Comparison of ENCODE assay signal across 13 mouse cellular contexts in the genomic region with DNA sequence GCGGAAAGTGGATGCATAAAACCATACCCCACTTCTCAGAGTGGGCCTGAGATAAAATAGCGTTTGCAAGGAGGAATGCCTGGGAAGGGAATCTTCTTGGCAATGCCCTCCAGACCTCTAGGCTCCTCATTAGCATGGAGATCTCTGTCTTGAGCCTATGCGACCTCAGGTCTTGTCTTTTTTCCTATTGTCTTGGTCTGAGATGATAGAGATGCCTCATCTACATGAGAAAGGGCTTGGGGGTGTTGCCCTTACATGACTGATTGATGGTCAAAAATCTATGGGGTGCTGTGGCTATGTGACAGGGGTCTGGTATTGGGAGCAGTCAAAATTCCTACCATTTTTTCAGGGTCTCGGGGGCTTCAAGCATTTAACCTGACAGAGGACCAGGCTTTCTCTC.
"Had no signal": no experiment of that assay in that cellular context is flagged by ENCODE, and none has a peak within 500 bp of the region (broad histone marks: within the 10 kb centered on the region; RNA-seq: fewer than 3 reads in every experiment).

No protein-coding gene starts in this region.

- DNase-seq: liver, postnatal 0 days; lung, embryonic 14.5 days; lung, postnatal 10 days; lung, postnatal 4 days; midbrain, embryonic 14.5 days; retina, postnatal 1 day; right cerebral cortex, adult 18-20 months; right cerebral cortex, postnatal 25 days; right cerebral cortex, postnatal 4 days; spleen, adult 18-20 months; thymus, adult 2 months; thymus, postnatal 25 days; thymus, postnatal 4 days had no signal
